Mouse (Mus musculus) heart, embryonic 10.5 days (tissue): ENCODE results near the gene Pip5k1a. TPM values are rescaled to one million over a fixed set of nuclear protein-coding genes. Genes with fewer than 3 reads are reported as not detected.
"Not testable (repeated sequence)": the region's sequence is repeated elsewhere in the genome, so short reads cannot be mapped to it uniquely, and the experiment has no call there.

Source experiments
- DNase-seq: peaks from one replicate; pipeline ENCODE4 v3.0.0-alpha.2; 2017; ENCODE audit warnings: low spot score
- H3K27ac ChIP-seq: fragments of 300-500 bp; sonication (generic); 2 replicates; pipeline ENCODE4 v1.5.1; 2016; ENCODE audit warnings: mild to moderate bottlenecking
- H3K27me3 ChIP-seq: fragments of 300-500 bp; sonication (generic); 2 replicates; pipeline ENCODE4 v1.6.1; 2016; ENCODE audit warnings: mild to moderate bottlenecking; ENCODE audit not compliant: poor library complexity, insufficient read depth, severe bottlenecking
- H3K36me3 ChIP-seq: fragments of 300-500 bp; sonication (generic); 2 replicates; pipeline ENCODE4 v1.6.1; 2016; ENCODE audit warnings: mild to moderate bottlenecking, moderate library complexity
- H3K4me1 ChIP-seq: fragments of 300-500 bp; sonication (generic); 2 replicates; pipeline ENCODE4 v1.6.1; 2016; ENCODE audit warnings: mild to moderate bottlenecking
- H3K4me3 ChIP-seq: fragments of 300-500 bp; sonication (generic); 2 replicates; pipeline ENCODE4 v1.5.1; 2016; ENCODE audit warnings: mild to moderate bottlenecking, moderate library complexity
- H3K9me3 ChIP-seq: fragments of 300-500 bp; sonication (generic); 2 replicates; pipeline ENCODE4 v1.6.1; 2016; ENCODE audit warnings: mild to moderate bottlenecking, moderate library complexity
- WGBS: fragments of 180-500 bp; shearing (Covaris S2); methylation state at CpG from one replicate; pipeline ENCODE4 v1.1.7; 2016; 5-methylcytosine and 5-hydroxymethylcytosine counted together
- polyA plus RNA-seq: library from polyadenylated mRNA; unstranded; fragments of >200 nt; fragmentation: Nextera tagmentation; extraction: Ambion mirVana; gene quantifications from 2 replicates; pipeline ENCODE4 v1.2.1, GENCODE M21; 2016

Pip5k1a gene
- polyA plus RNA-seq, 1 experiment from 2014 or later, result 18.8 TPM

GRCm38 (mm10) chr3:95134133-95134532, 27.4 kb upstream of the Pip5k1a start:
- not testable (repeated sequence) for H3K27ac ChIP-seq
- WGBS, result no CpG with 5 or more reads among the region's 12 CpGs
- peak overlapping the region; percentile 71 for H3K4me3 ChIP-seq

GRCm38 (mm10) chr3:95133680-95134101, 27.0 kb upstream of the Pip5k1a start, which contains the start of the genes Scnm1 and Lysmd1:
TSS of gene Scnm1 (minus strand) at chr3:95134011.
TSS of gene Lysmd1 (plus strand) at chr3:95134088.
- WGBS, result under 1% methylated on average over 20 of the region's 20 CpGs
- no peaks in the 10 kb centered on the region for H3K27me3 ChIP-seq
- peak within 1 kb of the TSS; percentile 71 for H3K4me3 ChIP-seq
- peaks cover 20% of the 10 kb centered on the region for H3K4me1 ChIP-seq
- DNase-seq, result peak; percentile 96
- no peaks in the 10 kb centered on the region for H3K9me3 ChIP-seq
- H3K36me3 ChIP-seq, result peaks cover 37% of the 10 kb centered on the region
- H3K27ac ChIP-seq, result peak within 1 kb of the TSS; percentile 92

More at GRCm38 (mm10) chr3:95134133-95134532, 27.4 kb upstream of the Pip5k1a start:
- H3K27me3 ChIP-seq, H3K9me3 ChIP-seq, DNase-seq: not testable (repeated sequence)
- Histone ChIP-seq H3K4me1 (peaks cover 20% of the 10 kb centered on the region), H3K36me3 (peaks cover 33% of the 10 kb centered on the region)

DNA sequence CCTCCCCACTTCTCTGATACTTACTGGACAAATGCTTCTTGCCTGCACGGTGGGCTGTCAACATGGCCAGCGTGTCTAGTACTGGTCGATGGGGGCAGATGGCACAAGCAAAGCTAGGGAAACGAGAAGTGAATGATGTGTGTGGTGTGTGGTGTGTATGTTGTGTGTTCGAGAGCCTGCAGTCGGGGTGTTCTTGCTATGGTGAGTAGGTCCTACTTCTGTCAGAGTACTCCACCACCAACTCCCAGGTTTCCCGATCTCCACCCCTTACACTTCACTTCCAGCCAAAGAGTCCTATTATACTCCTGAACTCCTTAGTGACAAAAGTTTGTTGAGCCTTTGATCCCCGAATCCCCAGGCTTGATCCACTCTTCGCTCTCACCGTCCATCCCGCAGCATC, 26.4 kb upstream of the Pip5k1a start:
- H3K27me3 ChIP-seq, result no peaks in the 10 kb centered on the region
- WGBS, result 56% methylated on average over 11 of the region's 11 CpGs
- H3K36me3 ChIP-seq, result peaks cover 42% of the 10 kb centered on the region
- H3K9me3 ChIP-seq, result no peaks in the 10 kb centered on the region
- H3K27ac ChIP-seq, result peak overlapping the region; percentile 92
- peaks cover 20% of the 10 kb centered on the region for H3K4me1 ChIP-seq
- peak overlapping the region; percentile 71 for H3K4me3 ChIP-seq
- DNase-seq, result no peak

- DNase-seq, H3K4me3 ChIP-seq, H3K27me3 ChIP-seq, H3K27ac ChIP-seq, H3K9me3 ChIP-seq: not testable (repeated sequence)
- 81% methylated on average over 2 of the region's 2 CpGs for WGBS
- H3K4me1 ChIP-seq, result peaks cover 20% of the 10 kb centered on the region
- H3K36me3 ChIP-seq, result peaks cover 39% of the 10 kb centered on the region
Measured at GRCm38 (mm10) chr3:95132389-95132788, 25.7 kb upstream of the Pip5k1a start.

GRCm38 (mm10) chr3:95130081-95130480, 23.4 kb upstream of the Pip5k1a start:
- H3K4me1 ChIP-seq, result peaks cover 9% of the 10 kb centered on the region; the same call in 1 of the 2 replicates
- H3K9me3 ChIP-seq, result no peaks in the 10 kb centered on the region
- DNase-seq, result peak; percentile 71
- peaks cover 42% of the 10 kb centered on the region for H3K36me3 ChIP-seq
- no peak overlapping the region for H3K4me3 ChIP-seq
- WGBS, result 87% methylated on average over 5 of the region's 5 CpGs
- no peaks in the 10 kb centered on the region for H3K27me3 ChIP-seq
- no peak overlapping the region for H3K27ac ChIP-seq

- peaks cover 8% of the 10 kb centered on the region for H3K4me1 ChIP-seq
- no peak overlapping the region for H3K4me3 ChIP-seq
- WGBS, result 68% methylated on average over 6 of the region's 6 CpGs
- H3K27me3 ChIP-seq, result no peaks in the 10 kb centered on the region
- H3K36me3 ChIP-seq, result peaks cover 42% of the 10 kb centered on the region
- no peak overlapping the region for H3K27ac ChIP-seq
- no peaks in the 10 kb centered on the region for H3K9me3 ChIP-seq
- peak; percentile 58 for DNase-seq
Measured at GRCm38 (mm10) chr3:95129226-95129651, 22.5 kb upstream of the Pip5k1a start.

DNA sequence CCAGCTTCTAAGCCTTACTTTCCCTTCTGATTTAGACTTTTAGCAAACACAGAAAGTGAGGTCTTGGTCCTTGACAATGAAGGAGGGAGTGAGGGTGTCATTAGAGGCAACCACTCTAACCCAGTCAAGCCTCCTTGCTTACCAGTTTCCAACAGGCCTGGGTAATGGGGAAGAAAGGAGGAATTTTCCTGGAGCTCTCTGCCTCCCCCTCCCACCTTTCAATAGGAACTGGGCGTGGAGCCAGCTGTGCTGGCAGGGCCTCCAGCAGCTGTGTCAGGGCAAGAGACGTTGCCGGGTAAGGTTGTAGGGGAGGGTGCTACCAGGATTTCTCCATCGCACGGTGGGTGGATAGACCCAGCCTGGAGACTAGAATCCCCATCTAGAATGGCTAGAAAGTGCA, 18.2 kb upstream of the Pip5k1a start:
- 29% methylated on average over 5 of the region's 5 CpGs for WGBS
- peaks cover 4% of the 10 kb centered on the region; the same call in 1 of the 2 replicates for H3K4me1 ChIP-seq
- no peak for DNase-seq
- no peaks in the 10 kb centered on the region for H3K27me3 ChIP-seq
- no peaks in the 10 kb centered on the region for H3K9me3 ChIP-seq
- H3K27ac ChIP-seq, result no peak overlapping the region
- H3K36me3 ChIP-seq, result peaks cover 48% of the 10 kb centered on the region
- H3K4me3 ChIP-seq, result no peak overlapping the region

DNA sequence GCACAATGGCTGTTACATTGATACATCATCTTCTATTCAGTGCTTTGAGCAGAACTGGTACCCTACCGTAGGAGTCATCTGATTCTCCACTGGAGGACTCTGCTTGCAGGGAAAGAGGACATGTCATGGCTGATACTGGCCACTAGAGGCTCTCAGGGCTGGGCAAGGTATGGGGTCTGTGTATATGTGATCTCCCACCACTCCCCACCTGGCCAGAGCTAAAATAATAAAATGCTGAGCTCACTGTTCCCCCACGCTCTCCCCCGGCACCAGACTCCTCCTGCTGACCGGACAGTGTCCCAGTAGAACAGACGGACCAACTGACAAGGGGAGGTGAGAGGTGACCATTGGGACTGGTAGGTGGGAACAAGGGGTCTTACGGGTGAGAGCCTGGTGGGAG, 17.5 kb upstream of the Pip5k1a start, which contains the start of gene Tmod4:
Gene Tmod4, plus strand, starts transcription at position 231 of the 400 bp plus-strand sequence.
- Histone ChIP-seq H3K4me1 (peaks cover 4% of the 10 kb centered on the region; the same call in 1 of the 2 replicates), H3K27me3 (no peaks in the 10 kb centered on the region), H3K4me3 (no peak within 1 kb of the TSS), H3K36me3 (peaks cover 49% of the 10 kb centered on the region), H3K27ac (0 out of 2 replicates have a peak within 1 kb of the TSS, but pooled peaks have one; percentile 19), H3K9me3 (no peaks in the 10 kb centered on the region)
- WGBS, result 59% methylated on average over 6 of the region's 6 CpGs
- DNase-seq, result no peak

- 63% methylated on average over 6 of the region's 6 CpGs for WGBS
- Histone ChIP-seq H3K9me3 (no peaks in the 10 kb centered on the region), H3K27ac (no peak overlapping the region), H3K4me3 (no peak overlapping the region), H3K27me3 (no peaks in the 10 kb centered on the region), H3K36me3 (peaks cover 55% of the 10 kb centered on the region), H3K4me1 (peaks cover 4% of the 10 kb centered on the region; the same call in 1 of the 2 replicates)
- DNase-seq, result no peak
Measured at GRCm38 (mm10) chr3:95121580-95121979, 14.8 kb upstream of the Pip5k1a start.

- no peak overlapping the region for H3K27ac ChIP-seq
- no peak for DNase-seq
- no peak overlapping the region for H3K4me3 ChIP-seq
- no peaks in the 10 kb centered on the region for H3K27me3 ChIP-seq
- peaks cover under 1% of the 10 kb centered on the region; the same call in 1 of the 2 replicates for H3K4me1 ChIP-seq
- H3K36me3 ChIP-seq, result peaks cover 75% of the 10 kb centered on the region
- WGBS, result 79% methylated on average over 2 of the region's 2 CpGs
- no peaks in the 10 kb centered on the region for H3K9me3 ChIP-seq
Measured at GRCm38 (mm10) chr3:95117751-95118150, 11.0 kb upstream of the Pip5k1a start.

DNA sequence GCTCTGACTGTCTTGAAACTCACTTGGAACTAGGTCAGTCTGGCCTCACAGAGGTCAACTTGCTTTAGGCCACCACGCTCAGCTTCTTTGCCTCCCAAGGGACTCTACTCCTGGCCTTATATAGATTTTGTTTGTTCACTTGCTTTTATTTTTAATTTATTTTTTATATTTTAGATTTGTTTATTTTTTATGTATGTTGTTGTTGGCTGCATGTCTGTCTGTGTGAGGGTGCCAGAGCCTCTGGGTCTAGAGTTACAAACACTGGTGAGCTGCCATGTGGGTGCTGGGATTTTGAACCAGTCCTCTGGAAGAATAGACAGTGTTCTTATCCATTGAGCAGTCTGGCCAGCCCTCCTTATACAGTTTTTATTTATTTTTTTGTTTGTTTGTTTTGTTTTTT, 6.0 kb upstream of the Pip5k1a start:
- DNase-seq, result no peak
- H3K4me1 ChIP-seq, result peaks cover 11% of the 10 kb centered on the region; the same call in 1 of the 2 replicates
- WGBS, result 97% methylated on average over 1 of the region's 1 CpGs

DNA sequence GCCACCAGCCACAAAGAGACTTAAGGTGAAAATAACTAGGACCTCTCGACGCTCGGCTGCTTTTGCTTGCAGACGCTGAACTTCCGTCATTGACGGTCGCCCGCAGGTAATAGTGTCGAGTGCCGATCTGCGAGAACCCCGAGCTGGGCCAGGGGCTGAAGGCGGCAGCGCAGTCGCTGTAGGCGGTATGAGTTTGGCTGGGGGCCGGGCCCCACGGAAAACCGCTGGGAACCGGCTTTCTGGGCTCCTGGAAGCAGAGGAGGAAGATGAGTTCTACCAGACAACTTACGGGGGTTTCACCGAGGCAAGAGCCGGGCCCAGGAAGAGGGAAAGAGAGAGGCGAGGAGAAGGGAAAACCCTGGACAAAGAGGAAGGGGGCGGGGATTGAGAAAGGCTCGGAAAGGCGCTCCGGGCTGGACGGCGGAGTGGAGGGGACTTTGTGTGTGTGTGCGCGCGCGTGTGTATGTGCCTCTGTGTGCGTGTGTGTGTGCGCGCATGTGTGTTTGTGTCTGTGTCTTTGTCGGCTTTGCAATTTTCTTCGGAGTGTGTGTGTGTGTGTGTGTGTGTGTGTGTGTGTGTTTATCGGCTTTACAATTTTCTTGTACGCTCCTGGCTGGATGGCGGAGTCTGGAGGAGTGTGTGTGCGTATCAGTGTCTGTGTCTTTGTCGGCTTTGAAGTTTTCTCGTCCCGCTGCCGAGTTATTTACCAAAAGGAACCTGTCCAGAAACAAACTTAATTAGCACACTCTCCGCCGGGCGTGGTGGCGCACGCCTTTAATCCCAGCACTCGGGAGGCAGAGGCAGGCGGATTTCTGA, 4.4 kb upstream of the Pip5k1a start, which contains the start of gene Vps72:
Gene Vps72, plus strand, starts transcription at position 112 of the 816 bp plus-strand sequence.
- H3K36me3 ChIP-seq, result peaks cover 18% of the 10 kb centered on the region
- H3K9me3 ChIP-seq, result no peaks in the 10 kb centered on the region
- peaks cover 11% of the 10 kb centered on the region; the same call in 1 of the 2 replicates for H3K4me1 ChIP-seq
- 1% methylated on average over 54 of the region's 54 CpGs for WGBS
- no peaks in the 10 kb centered on the region for H3K27me3 ChIP-seq
- peak within 1 kb of the TSS; percentile 79 for H3K4me3 ChIP-seq
- peak within 1 kb of the TSS; percentile 98 for H3K27ac ChIP-seq
- DNase-seq, result peak; percentile 97

More for the DNA sequence above, 6.0 kb upstream of the Pip5k1a start:
- Histone ChIP-seq H3K36me3 (peaks cover 26% of the 10 kb centered on the region), H3K4me3 (0 out of 2 replicates have a peak overlapping the region, but pooled peaks have one; percentile 79), H3K27me3 (no peaks in the 10 kb centered on the region), H3K27ac (no peak overlapping the region), H3K9me3 (no peaks in the 10 kb centered on the region)

- Histone ChIP-seq H3K4me3 (no peak overlapping the region), H3K27ac (no peak overlapping the region), H3K4me1 (peaks cover 21% of the 10 kb centered on the region), H3K36me3 (peaks cover 2% of the 10 kb centered on the region; the same call in 1 of the 2 replicates), H3K9me3 (no peaks in the 10 kb centered on the region), H3K27me3 (no peaks in the 10 kb centered on the region)
- 69% methylated on average over 2 of the region's 2 CpGs for WGBS
- no peak for DNase-seq
Measured at GRCm38 (mm10) chr3:95107898-95108297, 1.2 kb upstream of the Pip5k1a start.
